10 mouse cellular contexts compared by ENCODE assay signal in genomic region chr5:146919874-146920273, GRCm38 (mm10). TPM values are rescaled to one million over a fixed set of nuclear protein-coding genes. Genes with fewer than 3 reads are reported as not detected.
DNase-seq lines count a peak whose midpoint lies in the region; ATAC-seq and TF ChIP-seq lines count a peak whose summit lies in the region.
"Had no signal": no experiment of that assay in that cellular context is flagged by ENCODE, and none has a peak within 500 bp of the region (broad histone marks: within the 10 kb centered on the region; RNA-seq: fewer than 3 reads in every experiment).

No protein-coding gene starts in this region.

- peak overlapping the region; percentile 63 for H3K4me2 ChIP-seq in heart, embryonic 14.5 days (ENCODE audit: low read length)
- peak overlapping the region; percentile 60 for H3K4me2 ChIP-seq in embryonic facial prominence, embryonic 11.5 days (ENCODE audit: low read depth, low read length)
- H3K4me2 ChIP-seq in hindbrain, postnatal 0 days (ENCODE audit: low read depth, low read length) = peak overlapping the region; percentile 54
- peak overlapping the region; percentile 57 for H3K4me2 ChIP-seq in midbrain, embryonic 13.5 days (replicated peaks)

- H3K36me3 ChIP-seq in heart, embryonic 14.5 days (ENCODE audit: control insufficient read depth, insufficient read depth, low read length) = no peaks in the 10 kb centered on the region
- no peaks in the 10 kb centered on the region for H3K36me3 ChIP-seq in heart, adult 2 months (ENCODE audit: control insufficient read depth, insufficient read depth, low read length)
- H3K36me3 ChIP-seq in embryonic facial prominence, embryonic 11.5 days (replicated peaks; ENCODE audit: control insufficient read depth, insufficient read depth, low read depth, low read length) = no peaks in the 10 kb centered on the region
- no peaks in the 10 kb centered on the region for H3K36me3 ChIP-seq in hindbrain, postnatal 0 days (ENCODE audit: insufficient read depth, low read length)
- H3K36me3 ChIP-seq in midbrain, embryonic 13.5 days = no peaks in the 10 kb centered on the region

- peaks cover 3 to 9% of the 10 kb centered on the region in 2 experiments; a peak in 2 of 4 replicates for H3K4me1 ChIP-seq in heart, embryonic 14.5 days (ENCODE audit: control insufficient read depth in 2 of 2, insufficient read depth in 2 of 2, low read length in 2 of 2)
- H3K4me1 ChIP-seq in heart, adult 2 months (ENCODE audit: control insufficient read depth, insufficient read depth, low read length) = no peaks in the 10 kb centered on the region
- H3K4me1 ChIP-seq in embryonic facial prominence, embryonic 11.5 days (ENCODE audit: control insufficient read depth, insufficient read depth, low read length) = no peaks in the 10 kb centered on the region
- H3K4me1 ChIP-seq in hindbrain, postnatal 0 days (ENCODE audit: insufficient read depth, low read length) = no peaks in the 10 kb centered on the region
- peaks cover 16% of the 10 kb centered on the region for H3K4me1 ChIP-seq in midbrain, embryonic 13.5 days (replicated peaks)

- 14% methylated on average over 6 of the region's 6 CpGs for WGBS in heart, embryonic 14.5 days
- 30% methylated on average over 6 of the region's 6 CpGs for WGBS in heart, adult 2 months
- 14% methylated on average over 6 of the region's 6 CpGs for WGBS in embryonic facial prominence, embryonic 11.5 days
- WGBS in hindbrain, postnatal 0 days = 31% methylated on average over 6 of the region's 6 CpGs
- WGBS in midbrain, embryonic 13.5 days = 32% methylated on average over 6 of the region's 6 CpGs

- H3K27me3 ChIP-seq in heart, embryonic 14.5 days (ENCODE audit: control insufficient read depth, insufficient read depth, low read length) = 0 out of 2 replicates have a peak, but pooled peaks cover 7% of the 10 kb centered on the region
- peaks cover 6% of the 10 kb centered on the region for H3K27me3 ChIP-seq in heart, adult 2 months (ENCODE audit: control insufficient read depth, insufficient read depth, low read length)
- H3K27me3 ChIP-seq in embryonic facial prominence, embryonic 11.5 days (ENCODE audit: control insufficient read depth, insufficient read depth, low read length) = no peaks in the 10 kb centered on the region
- H3K27me3 ChIP-seq in hindbrain, postnatal 0 days (ENCODE audit: insufficient read depth, low read length) = no peaks in the 10 kb centered on the region
- H3K27me3 ChIP-seq in midbrain, embryonic 13.5 days = 0 out of 2 replicates have a peak, but pooled peaks cover 6% of the 10 kb centered on the region

- TF ChIP-seq CTCF in heart, adult 2 months (IDR thresholded peaks at IDR 0.05) = no peak
- no peak for TF ChIP-seq CTCF in hindbrain, postnatal 0 days (IDR thresholded peaks at IDR 0.05; ENCODE audit: low read depth)

- TF ChIP-seq POLR2A in heart, adult 2 months (IDR thresholded peaks at IDR 0.05; ENCODE audit: insufficient read depth, low read depth, low read length) = no peak

- no peak for TF ChIP-seq EP300 in heart, adult 2 months (IDR thresholded peaks at IDR 0.05; ENCODE audit: insufficient read depth, low read depth, low read length)

- H3K4me3 ChIP-seq in heart, embryonic 14.5 days (ENCODE audit: control insufficient read depth in 1 of 2, insufficient read depth in 1 of 2, low read depth in 1 of 2, low read length in 2 of 2) = peak overlapping the region in 1 of 2 experiments; percentile 25; a peak in 1 of 4 replicates
- no peak overlapping the region for H3K4me3 ChIP-seq in heart, adult 2 months
- H3K4me3 ChIP-seq in embryonic facial prominence, embryonic 11.5 days (ENCODE audit: low read depth, low read length) = no peak overlapping the region; the same call in 1 of the 2 replicates
- no peak overlapping the region for H3K4me3 ChIP-seq in hindbrain, postnatal 0 days (ENCODE audit: low read length)
- H3K4me3 ChIP-seq in midbrain, embryonic 13.5 days (replicated peaks) = peak overlapping the region; percentile 31; the same call in 1 of the 2 replicates

- H3K9ac ChIP-seq in heart, embryonic 14.5 days (ENCODE audit: low read length) = no peak overlapping the region
- no peak overlapping the region for H3K9ac ChIP-seq in heart, adult 2 months (ENCODE audit: low read depth, low read length)
- H3K9ac ChIP-seq in embryonic facial prominence, embryonic 11.5 days (replicated peaks; ENCODE audit: low read length) = peak overlapping the region; percentile 1; the same call in 1 of the 2 replicates
- H3K9ac ChIP-seq in hindbrain, postnatal 0 days (replicated peaks; ENCODE audit: low read length) = no peak overlapping the region
- peak overlapping the region; percentile 53 for H3K9ac ChIP-seq in midbrain, embryonic 13.5 days (replicated peaks)

- H3K79me2 ChIP-seq in heart, adult 2 months (replicated peaks; ENCODE audit: control insufficient read depth, insufficient read depth, low read length) = no peaks in the 10 kb centered on the region

- no peak overlapping the region for H3K27ac ChIP-seq in heart, embryonic 14.5 days (replicated peaks in 1 of 2; ENCODE audit: control insufficient read depth in 1 of 2, insufficient read depth in 1 of 2, low read depth in 2 of 2, low read length in 2 of 2)
- H3K27ac ChIP-seq in heart, adult 2 months = no peak overlapping the region
- no peak overlapping the region for H3K27ac ChIP-seq in embryonic facial prominence, embryonic 11.5 days (replicated peaks; ENCODE audit: low read depth, low read length)
- H3K27ac ChIP-seq in hindbrain, postnatal 0 days = no peak overlapping the region
- no peak overlapping the region for H3K27ac ChIP-seq in midbrain, embryonic 13.5 days

- H3K9me3 ChIP-seq in heart, embryonic 14.5 days (ENCODE audit: control insufficient read depth, low read length) = no peaks in the 10 kb centered on the region
- no peaks in the 10 kb centered on the region for H3K9me3 ChIP-seq in embryonic facial prominence, embryonic 11.5 days (replicated peaks; ENCODE audit: control insufficient read depth, low read length)
- no peaks in the 10 kb centered on the region for H3K9me3 ChIP-seq in hindbrain, postnatal 0 days (ENCODE audit: low read length)
- no peaks in the 10 kb centered on the region for H3K9me3 ChIP-seq in midbrain, embryonic 13.5 days

- ATAC-seq in heart, embryonic 14.5 days (ENCODE audit: insufficient number of reproducible peaks, insufficient read depth, low FRiP score, low read depth) = no peak
- ATAC-seq in embryonic facial prominence, embryonic 11.5 days (replicated peaks; ENCODE audit: insufficient number of reproducible peaks, low FRiP score, low TSS enrichment, low read depth) = peak; percentile 45; the same call in 1 of the 2 replicates
- ATAC-seq in hindbrain, postnatal 0 days = no peak
- ATAC-seq in midbrain, embryonic 13.5 days = 0 out of 2 replicates have a peak, but pooled peaks have one; percentile 30

- intact Hi-C loops in heart, adult 2 months (cut with DNase I) = no loop called here

- DNase-seq in heart, adult 2 months = no peak
- DNase-seq in embryonic facial prominence, embryonic 11.5 days (ENCODE audit: low spot score) = peak; percentile 55
- DNase-seq in hindbrain, postnatal 0 days (ENCODE audit: low spot score) = no peak
- no peak for DNase-seq in layer of hippocampus, adult 9-10 months (ENCODE audit: low spot score)
- DNase-seq in adrenal gland, adult (ENCODE audit: inconsistent age in 2 of 2, low spot score in 1 of 2) = no peak
- DNase-seq in frontal cortex, postnatal 36 days (ENCODE audit: low spot score in 2 of 2) = no peak
- DNase-seq: adrenal gland, adult 8-10 months; kidney, postnatal 36 days had no signal

RNA-seq across cellular contexts. Expression of gene Gtf3a, which starts 28.6 kb away (rescaled TPM):
- polyA plus RNA-seq in heart, embryonic 14.5 days (2014; fragmentation: Nextera tagmentation; extraction: Ambion mirVana) = 74.5 and 75.4 TPM in 2 replicates
- 10 to 100 TPM; 18.4 to 19.2 TPM for total RNA-seq in heart, adult 2 months (2021)
- 19.2 and 23.0 TPM in 2 replicates for polyA plus RNA-seq in heart, adult 2 months (2012; rRNA removed)
- 120 and 126 TPM in 2 replicates for polyA plus RNA-seq in embryonic facial prominence, embryonic 11.5 days (2014; fragmentation: Nextera tagmentation; extraction: Ambion mirVana)
- total RNA-seq in hindbrain, postnatal 0 days (2014; rRNA removed) = 53.3 and 71.5 TPM in 2 replicates
- polyA plus RNA-seq in hindbrain, postnatal 0 days (2015; fragmentation: Nextera tagmentation; extraction: Ambion mirVana) = 94.0 and 96.6 TPM in 2 replicates
- 98.2 and 99.9 TPM in 2 replicates for polyA plus RNA-seq in midbrain, embryonic 13.5 days (2015; fragmentation: Nextera tagmentation; extraction: Ambion mirVana)

RNA-seq across cellular contexts. Expression of gene Mtif3, which starts 43.7 kb away (rescaled TPM):
- polyA plus RNA-seq in heart, embryonic 14.5 days (2014; fragmentation: Nextera tagmentation; extraction: Ambion mirVana) = 20.3 and 23.8 TPM in 2 replicates
- 10 to 100 TPM; 21.0 to 23.3 TPM for total RNA-seq in heart, adult 2 months (2021)
- 12.2 and 18.1 TPM in 2 replicates for polyA plus RNA-seq in heart, adult 2 months (2012; rRNA removed)
- 25.9 and 28.5 TPM in 2 replicates for polyA plus RNA-seq in embryonic facial prominence, embryonic 11.5 days (2014; fragmentation: Nextera tagmentation; extraction: Ambion mirVana)
- total RNA-seq in hindbrain, postnatal 0 days (2014; rRNA removed) = 9.9 and 11.7 TPM in 2 replicates
- 20.3 and 21.1 TPM in 2 replicates for polyA plus RNA-seq in hindbrain, postnatal 0 days (2015; fragmentation: Nextera tagmentation; extraction: Ambion mirVana)
- 25.9 and 30.6 TPM in 2 replicates for polyA plus RNA-seq in midbrain, embryonic 13.5 days (2015; fragmentation: Nextera tagmentation; extraction: Ambion mirVana)

Comparison
In these comparisons a context has a peak if more than half of its experiments do, and no peak if none do; other contexts are left out.
1. ATAC-seq: peak in embryonic facial prominence, embryonic 11.5 days (single experiment) and midbrain, embryonic 13.5 days (single experiment); none in heart, embryonic 14.5 days (single experiment) and hindbrain, postnatal 0 days (single experiment).
2. H3K9ac ChIP-seq: peak in embryonic facial prominence, embryonic 11.5 days (single experiment) and midbrain, embryonic 13.5 days (single experiment); none in heart, embryonic 14.5 days (single experiment), heart, adult 2 months (single experiment) and hindbrain, postnatal 0 days (single experiment).
3. Peak in every context shown above with its lines, with median percentiles within 50 percentile points of each other: H3K4me2 ChIP-seq.